Mouse (Mus musculus) liver, postnatal 0 days (tissue): ENCODE measurements around the gene 1600014C23Rik.

ENCODE experiments used
- CTCF ChIP-seq: sonication (generic); IDR thresholded peaks from 2 replicates; pipeline ENCODE4 v1.5.1; 2016; ENCODE audit warnings: antibody characterized with exemption, low read depth
- EP300 ChIP-seq: IDR thresholded peaks from 2 replicates; pipeline ENCODE4 v1.6.1; 2016; ENCODE audit warnings: antibody characterized with exemption, low read depth, mild to moderate bottlenecking

- no peak for TF ChIP-seq EP300
- no peak for TF ChIP-seq CTCF
Measured at GRCm38 (mm10) chr17:45727481-45727880, 6.2 kb downstream of the 1600014C23Rik start.
